Mouse (Mus musculus) embryonic stem cell, embryonic (primary cell): ENCODE data around the gene Olfm2.

Source experiments
- CTCF ChIA-PET, 4 experiments: fragments of 300-600 bp in 2 of 4; fragments of 350-600 bp in 2 of 4; sonication (Branson Sonifier 250); formaldehyde crosslinking; loops; one replicate each; lab custom pipeline; 2022; ENCODE audit warnings: inconsistent platforms in 2 of 4; lab: Charles Lee
- POLR2A ChIA-PET, 4 experiments: fragments of 300-600 bp in 2 of 4; fragments of 350-600 bp in 2 of 4; sonication (Branson Sonifier 250); formaldehyde crosslinking; loops; one replicate each; lab custom pipeline; 2022; ENCODE audit warnings: antibody characterized with exemption in 4 of 4, inconsistent platforms in 1 of 4; lab: Charles Lee

Olfm2 gene

GRCm38 (mm10) chr9:20690449-20690848, 55.7 kb downstream of the Olfm2 start:
- ChIA-PET CTCF (interaction anchor here in 2 of 4 experiments (0.6 to 1.0 kb wide), 2 partner anchors 28 to 49 kb away, joined by 3 to 13 read pairs; no protein-coding TSS in a partner anchor), POLR2A (interaction anchor here in 2 of 4 experiments (0.7 to 1.4 kb wide), 5 partner anchors 9 to 48 kb away, joined by 3 to 4 read pairs (median 3); partner anchors contain the start of gene Ubl5 (in 1 of the 2))

GRCm38 (mm10) chr9:20689913-20690312, 56.2 kb downstream of the Olfm2 start:
- ChIA-PET CTCF (interaction anchor here in 2 of 4 experiments (0.6 to 1.0 kb wide), 2 partner anchors 28 to 50 kb away, joined by 3 to 13 read pairs; no protein-coding TSS in a partner anchor), POLR2A (interaction anchor here in 3 of 4 experiments (0.6 to 1.6 kb wide), 7 partner anchors 9 to 141 kb away, joined by 3 to 4 read pairs (median 3); partner anchors contain the start of gene Ubl5 (in 1 of the 3))

- POLR2A ChIA-PET: interaction anchor here in 3 of 4 experiments (0.6 to 1.6 kb wide), 6 partner anchors 17 to 826 kb away, joined by 3 to 4 read pairs (median 4); partner anchors contain the start of gene Ubl5 (in 1 of the 3)
- CTCF ChIA-PET: interaction anchor here in 1 of 4 experiments (0.6 to 1.0 kb wide), 2 partner anchors 27 to 780 kb away, joined by 3 to 4 read pairs; no protein-coding TSS in a partner anchor
Measured at GRCm38 (mm10) chr9:20689403-20689802, 56.7 kb downstream of the Olfm2 start.

GRCm38 (mm10) chr9:20685081-20685861, 60.9 kb downstream of the Olfm2 start:
- CTCF ChIA-PET: interaction anchor here in 3 of 4 experiments (0.6 kb wide), 3 partner anchors 159 to 318 kb away, joined by 3 to 5 read pairs (median 3); no protein-coding TSS in a partner anchor
- POLR2A ChIA-PET: interaction anchor here in 2 of 4 experiments (0.6 to 1.3 kb wide), 3 partner anchors 10 to 19 kb away, joined by 3 to 5 read pairs (median 3); no protein-coding TSS in a partner anchor

- ChIA-PET POLR2A (interaction anchor here in 2 of 4 experiments (0.9 to 3.7 kb wide), 7 partner anchors 21 to 192 kb away, joined by 3 to 12 read pairs (median 4); partner anchors contain the start of gene Ubl5 (in 1 of the 2)), CTCF (interaction anchor here in 3 of 4 experiments (0.6 to 1.9 kb wide), 8 partner anchors 10 to 340 kb away, joined by 3 to 8 read pairs (median 3); no protein-coding TSS in a partner anchor)
Measured at GRCm38 (mm10) chr9:20682389-20682722, 63.8 kb downstream of the Olfm2 start.

- POLR2A ChIA-PET: interaction anchor here (0.6 to 3.7 kb wide), 16 partner anchors 9 to 221 kb away, joined by 3 to 12 read pairs (median 3); partner anchors contain the start of genes Pin1 (in 1 of the 4) and Ubl5 (in 1 of the 4)
- CTCF ChIA-PET: interaction anchor here (0.6 to 1.9 kb wide), 18 partner anchors 10 to 649 kb away, joined by 3 to 8 read pairs (median 3); partner anchors contain the start of gene Ubl5 (in 1 of the 4)
Measured at GRCm38 (mm10) chr9:20681546-20682388, 64.4 kb downstream of the Olfm2 start.

GRCm38 (mm10) chr9:20680378-20680958, 65.7 kb downstream of the Olfm2 start:
- POLR2A ChIA-PET: interaction anchor here in 3 of 4 experiments (0.5 to 3.7 kb wide), 8 partner anchors 11 to 87 kb away, joined by 3 to 12 read pairs (median 4); no protein-coding TSS in a partner anchor

GRCm38 (mm10) chr9:20677892-20678291, 68.3 kb downstream of the Olfm2 start:
- ChIA-PET POLR2A (interaction anchor here in 2 of 4 experiments (1.3 to 1.4 kb wide), 2 partner anchors 11 to 33 kb away, joined by 3 to 7 read pairs; partner anchors contain the start of gene Fbxl12 (in 1 of the 2)), CTCF (no interaction called here)

More at GRCm38 (mm10) chr9:20680378-20680958, 65.7 kb downstream of the Olfm2 start:
- CTCF ChIA-PET: interaction anchor here in 1 of 4 experiments (1.3 kb wide), 1 partner anchor 18 kb away, joined by 4 read pairs; no protein-coding TSS in a partner anchor

GRCm38 (mm10) chr9:20672047-20672446, 74.1 kb downstream of the Olfm2 start:
- CTCF ChIA-PET: interaction anchor here in 3 of 4 experiments (0.7 to 2.3 kb wide), 7 partner anchors 10 to 132 kb away, joined by 3 to 8 read pairs (median 3); no protein-coding TSS in a partner anchor
- POLR2A ChIA-PET: interaction anchor here in 3 of 4 experiments (0.6 to 2.0 kb wide), 17 partner anchors 10 to 91 kb away, joined by 3 to 9 read pairs (median 3); partner anchors contain the start of genes Pin1 (in 3 of the 3), Fbxl12 (in 1 of the 3), Ubl5 (in 1 of the 3) and Zfp846 (in 1 of the 3)

GRCm38 (mm10) chr9:20668065-20668464, 78.1 kb downstream of the Olfm2 start:
- ChIA-PET CTCF (no interaction called here), POLR2A (interaction anchor here (0.6 to 4.9 kb wide), 14 partner anchors 9 to 76 kb away, joined by 3 to 44 read pairs (median 4); partner anchors contain the start of genes Pin1 (in 3 of the 4), Ubl5 (in 2 of the 4) and Fbxl12 (in 1 of the 4))

GRCm38 (mm10) chr9:20666510-20667034, 79.6 kb downstream of the Olfm2 start:
- ChIA-PET POLR2A (interaction anchor here (0.5 to 4.9 kb wide), 42 partner anchors 8 to 1020 kb away, joined by 3 to 44 read pairs (median 4); partner anchors contain the start of genes Pin1 (in 3 of the 4), Ubl5 (in 2 of the 4), Fbxl12 (in 1 of the 4) and Zfp266 (in 1 of the 4)), CTCF (interaction anchor here in 3 of 4 experiments (0.6 to 1.1 kb wide), 4 partner anchors 13 to 364 kb away, joined by 4 to 5 read pairs (median 4); no protein-coding TSS in a partner anchor)

GRCm38 (mm10) chr9:20665925-20666324, 80.2 kb downstream of the Olfm2 start:
- POLR2A ChIA-PET: interaction anchor here in 3 of 4 experiments (0.7 to 4.9 kb wide), 25 partner anchors 7 to 196 kb away, joined by 3 to 44 read pairs (median 5); partner anchors contain the start of genes Pin1 (in 2 of the 3), Ubl5 (in 2 of the 3), Fbxl12 (in 1 of the 3) and Zfp266 (in 1 of the 3)
- CTCF ChIA-PET: interaction anchor here in 1 of 4 experiments (1.1 kb wide), 1 partner anchor 12 kb away, joined by 4 read pairs; no protein-coding TSS in a partner anchor

GRCm38 (mm10) chr9:20664982-20665637, 81.0 kb downstream of the Olfm2 start:
- CTCF ChIA-PET: interaction anchor here in 1 of 4 experiments (0.6 kb wide), 1 partner anchor 73 kb away, joined by 3 read pairs; no protein-coding TSS in a partner anchor
- POLR2A ChIA-PET: interaction anchor here in 1 of 4 experiments (1.3 to 2.2 kb wide), 3 partner anchors 11 to 30 kb away, joined by 3 to 6 read pairs (median 4); partner anchors contain the start of gene Pin1

- ChIA-PET CTCF (interaction anchor here in 1 of 4 experiments (0.6 to 1.1 kb wide), 3 partner anchors 13 to 74 kb away, joined by 3 read pairs; partner anchors contain the start of gene Pin1), POLR2A (interaction anchor here in 1 of 4 experiments (1.1 to 1.4 kb wide), 3 partner anchors 12 to 31 kb away, joined by 3 to 4 read pairs (median 4); partner anchors contain the start of genes Pin1 and Ubl5)
Measured at GRCm38 (mm10) chr9:20664366-20664765, 81.8 kb downstream of the Olfm2 start.

GRCm38 (mm10) chr9:20663956-20664355, 82.2 kb downstream of the Olfm2 start:
- ChIA-PET POLR2A (interaction anchor here in 2 of 4 experiments (0.5 to 1.4 kb wide), 4 partner anchors 12 to 850 kb away, joined by 3 to 4 read pairs (median 4); partner anchors contain the start of genes Pin1 (in 1 of the 2) and Ubl5 (in 1 of the 2)), CTCF (interaction anchor here in 2 of 4 experiments (0.5 to 1.1 kb wide), 3 partner anchors 12 to 171 kb away, joined by 3 to 6 read pairs (median 3); partner anchors contain the start of gene Pin1 (in 1 of the 2))
